Mouse (Mus musculus) testis, adult 2 months (tissue): ENCODE measurements around the gene Xpo5. TPM values are rescaled to one million over a fixed set of nuclear protein-coding genes. Genes with fewer than 3 reads are reported as not detected.

Source experiments
- H3K27ac ChIP-seq: fragments of 200-500 bp; 2 replicates; pipeline ENCODE4 v1.5.1; 2012; ENCODE audit warnings: low read depth, low read length; ENCODE audit not compliant: control insufficient read depth, insufficient read depth
- H3K27me3 ChIP-seq: fragments of 200-500 bp; 2 replicates; pipeline ENCODE4 v1.6.1; 2012; ENCODE audit warnings: mild to moderate bottlenecking, low read length, moderate library complexity; ENCODE audit not compliant: control insufficient read depth, insufficient read depth
- H3K36me3 ChIP-seq: fragments of 200-500 bp; 2 replicates; pipeline ENCODE4 v1.6.1; 2012; ENCODE audit warnings: mild to moderate bottlenecking, low read length; ENCODE audit not compliant: control insufficient read depth, insufficient read depth
- H3K4me1 ChIP-seq: fragments of 200-500 bp; 2 replicates; pipeline ENCODE4 v1.6.1; 2012; ENCODE audit warnings: low read length; ENCODE audit not compliant: control insufficient read depth, insufficient read depth
- H3K4me3 ChIP-seq: fragments of 200-500 bp; 2 replicates; pipeline ENCODE4 v1.5.1; 2012; ENCODE audit warnings: low read depth, mild to moderate bottlenecking, low read length, moderate library complexity, mixed read lengths; ENCODE audit not compliant: control insufficient read depth
- CTCF ChIP-seq: fragments of 200-500 bp; IDR thresholded peaks from 2 replicates; pipeline ENCODE4 v1.5.1; 2012; ENCODE audit warnings: low read depth, mild to moderate bottlenecking, inconsistent platforms, low read length, moderate library complexity; ENCODE audit not compliant: control insufficient read depth, insufficient read depth, insufficient replicate concordance
- POLR2A ChIP-seq: fragments of 200-500 bp; IDR thresholded peaks from 2 replicates; pipeline ENCODE4 v1.6.1; 2012; ENCODE audit warnings: low read depth, mild to moderate bottlenecking, inconsistent platforms, low read length, moderate library complexity; ENCODE audit not compliant: control insufficient read depth
- polyA plus RNA-seq: library from polyadenylated mRNA; depleted of rRNA; stranded (reverse); fragments of >200 nt; gene quantifications from 2 replicates; pipeline ENCODE4 v1.2.3, GENCODE M21; 2012

The Xpo5 gene
- polyA plus RNA-seq, 1 experiment: 25.1 TPM

- Histone ChIP-seq H3K4me1 (peaks cover 5% of the 10 kb centered on the region), H3K4me3 (peak within 1 kb of the TSS; percentile 98), H3K27ac (peak within 1 kb of the TSS; percentile 90), H3K36me3 (no peaks in the 10 kb centered on the region; the same call in 1 of the 2 replicates), H3K27me3 (no peaks in the 10 kb centered on the region)
- TF ChIP-seq POLR2A: peak; percentile 97
- TF ChIP-seq CTCF: no peak
Observed at GRCm38 (mm10) chr17:46247512-46248188, 45.1 kb downstream of the Xpo5 start, which contains the start of the genes Polr1c and Yipf3. Gene Polr1c, minus strand, starts transcription at chr17:46248054. Gene Yipf3, plus strand, starts transcription at chr17:46248080.

- Histone ChIP-seq H3K4me3 (peak overlapping the region; percentile 98), H3K27ac (peak overlapping the region; percentile 72), H3K27me3 (no peaks in the 10 kb centered on the region), H3K4me1 (peaks cover 5% of the 10 kb centered on the region), H3K36me3 (no peaks in the 10 kb centered on the region; the same call in 1 of the 2 replicates)
- TF ChIP-seq POLR2A: no peak
- TF ChIP-seq CTCF: no peak
Observed at GRCm38 (mm10) chr17:46248189-46248522, 45.6 kb downstream of the Xpo5 start.

GRCm38 (mm10) chr17:46251174-46251573, 48.6 kb downstream of the Xpo5 start:
- H3K27ac ChIP-seq: no peak overlapping the region
- TF ChIP-seq POLR2A (no peak), CTCF (no peak)
- H3K4me3 ChIP-seq: no peak overlapping the region
- no peaks in the 10 kb centered on the region; the same call in 1 of the 2 replicates for H3K36me3 ChIP-seq
- no peaks in the 10 kb centered on the region for H3K27me3 ChIP-seq
- peaks cover 3% of the 10 kb centered on the region for H3K4me1 ChIP-seq

- no peak overlapping the region; the same call in 1 of the 2 replicates for H3K27ac ChIP-seq
- peak overlapping the region; percentile 85 for H3K4me3 ChIP-seq
- no peaks in the 10 kb centered on the region for H3K27me3 ChIP-seq
- peaks cover 3% of the 10 kb centered on the region for H3K4me1 ChIP-seq
- no peaks in the 10 kb centered on the region; the same call in none of the 2 replicates for H3K36me3 ChIP-seq
- TF ChIP-seq CTCF: no peak
- no peak for TF ChIP-seq POLR2A
Observed at GRCm38 (mm10) chr17:46252571-46253451, 50.2 kb downstream of the Xpo5 start.

GRCm38 (mm10) chr17:46253452-46254084, 51.0 kb downstream of the Xpo5 start, which contains the start of gene Lrrc73:
Gene Lrrc73, plus strand, starts transcription at chr17:46253531.
- Histone ChIP-seq H3K27ac (peak within 1 kb of the TSS; percentile 67), H3K4me3 (peak within 1 kb of the TSS; percentile 85), H3K4me1 (peaks cover 3% of the 10 kb centered on the region), H3K36me3 (no peaks in the 10 kb centered on the region; the same call in none of the 2 replicates), H3K27me3 (no peaks in the 10 kb centered on the region)
- TF ChIP-seq POLR2A (peak; percentile 58; the same call in 1 of the 2 replicates), CTCF (no peak; the same call in 1 of the 2 replicates)

GRCm38 (mm10) chr17:46254106-46254505, 51.5 kb downstream of the Xpo5 start:
- H3K4me1 ChIP-seq: no peaks in the 10 kb centered on the region; the same call in none of the 2 replicates
- no peaks in the 10 kb centered on the region; the same call in none of the 2 replicates for H3K36me3 ChIP-seq
- no peak overlapping the region; the same call in 1 of the 2 replicates for H3K27ac ChIP-seq
- H3K4me3 ChIP-seq: peak overlapping the region; percentile 85
- TF ChIP-seq POLR2A: no peak
- no peaks in the 10 kb centered on the region for H3K27me3 ChIP-seq

GRCm38 (mm10) chr17:46255147-46255546, 52.6 kb downstream of the Xpo5 start:
- TF ChIP-seq CTCF (no peak), POLR2A (no peak)
- no peaks in the 10 kb centered on the region; the same call in none of the 2 replicates for H3K4me1 ChIP-seq
- H3K4me3 ChIP-seq: peak overlapping the region; percentile 85
- H3K27ac ChIP-seq: no peak overlapping the region
- H3K36me3 ChIP-seq: no peaks in the 10 kb centered on the region; the same call in none of the 2 replicates
- no peaks in the 10 kb centered on the region for H3K27me3 ChIP-seq
